Mouse (Mus musculus): ENCODE results near the gene Dus3l. TPM values are rescaled to one million over a fixed set of nuclear protein-coding genes. Genes with fewer than 3 reads are reported as not detected.

The Dus3l gene
- polyA plus RNA-seq, 1 experiment from 2014 or later: 50.0 TPM

DNA sequence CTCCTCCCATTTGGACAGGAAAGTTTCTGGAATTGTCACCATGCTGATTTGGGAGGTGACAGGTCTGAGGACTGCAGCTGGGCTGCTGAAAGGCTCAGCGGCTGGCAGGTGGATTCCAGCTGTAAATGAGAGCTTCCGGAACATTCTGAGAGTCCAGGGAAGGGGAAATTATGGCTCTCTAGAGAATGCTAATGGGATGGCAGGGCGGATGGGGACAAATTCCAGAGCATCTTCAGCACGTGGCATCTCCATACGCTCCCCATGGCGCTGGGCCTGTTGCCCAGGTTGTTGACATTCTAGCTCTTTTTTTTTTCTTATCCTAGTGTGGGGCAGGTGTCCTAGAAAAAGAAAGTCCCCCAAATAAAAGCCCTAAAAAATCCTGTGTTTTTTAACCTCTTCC lies 35.4 kb upstream of the Dus3l start:
- H3K27me3 ChIP-seq: no peaks in the 10 kb centered on the region
- H3K4me2 ChIP-seq: no peak overlapping the region
- 0 out of 2 replicates have a peak, but pooled peaks cover 3% of the 10 kb centered on the region for H3K9me3 ChIP-seq (replicated peaks)
- 49% methylated on average over 6 of the region's 6 CpGs for WGBS
- H3K36me3 ChIP-seq (ENCODE audit: poor library complexity, severe bottlenecking): peaks cover 9% of the 10 kb centered on the region
- no peak overlapping the region for H3K4me3 ChIP-seq
- no peak for ATAC-seq
- H3K4me1 ChIP-seq: peaks cover 29% of the 10 kb centered on the region
- no peak overlapping the region for H3K27ac ChIP-seq
- H3K9ac ChIP-seq: no peak overlapping the region

DNA sequence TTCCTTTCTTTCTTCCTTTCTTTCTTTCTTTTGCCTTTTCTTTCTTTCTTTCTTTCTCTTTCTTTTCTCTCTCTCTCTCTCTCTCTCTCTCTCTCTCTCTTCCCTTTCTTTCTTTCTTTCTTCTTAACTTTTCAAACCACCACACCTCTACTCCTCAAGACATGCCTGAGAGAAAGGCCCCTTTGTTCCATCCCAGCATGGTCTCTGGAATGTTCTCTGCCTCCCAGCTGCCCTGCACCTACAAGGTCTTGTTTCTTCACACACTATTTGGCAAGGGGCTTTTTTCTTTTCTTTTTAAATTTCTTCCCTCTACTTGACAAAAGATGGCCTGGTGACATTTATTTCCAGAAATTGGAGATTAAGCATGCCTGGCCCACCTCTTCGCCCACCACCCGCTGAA lies 34.9 kb upstream of the Dus3l start:
- Histone ChIP-seq H3K4me2 (no peak overlapping the region), H3K4me1 (peaks cover 29% of the 10 kb centered on the region), H3K27me3 (no peaks in the 10 kb centered on the region), H3K36me3 (ENCODE audit: poor library complexity, severe bottlenecking) (peaks cover 7% of the 10 kb centered on the region; the same call in 1 of the 2 replicates), H3K9ac (no peak overlapping the region), H3K27ac (no peak overlapping the region), H3K4me3 (no peak overlapping the region), H3K9me3 (replicated peaks) (0 out of 2 replicates have a peak, but pooled peaks cover 3% of the 10 kb centered on the region)
- 22% methylated on average over 2 of the region's 2 CpGs for WGBS
- ATAC-seq: no peak

DNA sequence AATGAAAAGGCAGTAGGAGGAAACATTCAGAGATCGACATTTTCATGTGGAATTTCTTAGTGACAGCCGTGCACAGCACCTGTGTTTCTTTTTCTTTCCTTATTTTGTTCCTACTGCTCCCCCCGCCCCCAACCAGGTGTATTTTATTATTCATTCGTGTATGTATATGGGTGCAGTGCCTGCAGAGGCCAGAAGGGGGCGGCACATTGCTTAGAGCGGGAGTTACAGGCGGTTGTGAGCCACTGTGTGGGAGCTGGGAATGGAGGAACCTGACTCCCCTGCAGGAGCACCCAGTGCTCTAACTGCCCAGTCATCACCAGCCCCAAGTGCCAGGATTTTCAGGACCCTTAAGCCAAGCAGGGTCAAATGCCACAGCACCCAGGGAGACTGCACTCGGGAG lies 28.0 kb upstream of the Dus3l start:
- WGBS: 43% methylated on average over 8 of the region's 8 CpGs
- no peak for ATAC-seq

DNA sequence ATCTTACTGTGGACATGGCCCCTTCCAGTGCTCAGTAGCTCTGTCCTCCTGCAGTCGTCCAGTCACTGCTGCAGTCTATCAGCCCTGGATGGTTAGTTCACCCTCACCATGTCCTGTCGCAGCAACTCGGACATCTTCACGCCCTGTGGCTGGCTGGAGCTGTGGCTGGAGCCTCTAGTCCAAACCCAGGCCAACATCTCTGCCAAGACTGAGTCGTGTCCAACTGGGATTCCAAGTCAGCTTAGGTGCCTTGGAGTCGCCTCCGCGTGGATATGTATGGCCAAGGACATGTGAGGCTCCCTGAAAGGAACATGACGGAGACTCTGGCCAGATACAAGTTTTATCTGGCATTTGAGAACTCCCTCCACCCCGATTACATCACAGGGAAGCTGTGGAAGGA lies 26.3 kb upstream of the Dus3l start:
- 0 out of 2 replicates have a peak, but pooled peaks cover 5% of the 10 kb centered on the region for H3K27me3 ChIP-seq
- H3K9me3 ChIP-seq (replicated peaks): no peaks in the 10 kb centered on the region
- H3K27ac ChIP-seq: no peak overlapping the region
- WGBS: 86% methylated on average over 10 of the region's 10 CpGs
- H3K9ac ChIP-seq: no peak overlapping the region
- H3K4me1 ChIP-seq: no peaks in the 10 kb centered on the region
- H3K4me2 ChIP-seq: no peak overlapping the region
- no peaks in the 10 kb centered on the region for H3K36me3 ChIP-seq (ENCODE audit: poor library complexity, severe bottlenecking)
- ATAC-seq: no peak
- H3K4me3 ChIP-seq: no peak overlapping the region

More for the DNA sequence above, 28.0 kb upstream of the Dus3l start:
- Histone ChIP-seq H3K4me3 (no peak overlapping the region), H3K9ac (no peak overlapping the region), H3K36me3 (ENCODE audit: poor library complexity, severe bottlenecking) (no peaks in the 10 kb centered on the region), H3K4me1 (no peaks in the 10 kb centered on the region), H3K4me2 (no peak overlapping the region), H3K27me3 (0 out of 2 replicates have a peak, but pooled peaks cover 5% of the 10 kb centered on the region), H3K27ac (no peak overlapping the region), H3K9me3 (replicated peaks) (no peaks in the 10 kb centered on the region)

DNA sequence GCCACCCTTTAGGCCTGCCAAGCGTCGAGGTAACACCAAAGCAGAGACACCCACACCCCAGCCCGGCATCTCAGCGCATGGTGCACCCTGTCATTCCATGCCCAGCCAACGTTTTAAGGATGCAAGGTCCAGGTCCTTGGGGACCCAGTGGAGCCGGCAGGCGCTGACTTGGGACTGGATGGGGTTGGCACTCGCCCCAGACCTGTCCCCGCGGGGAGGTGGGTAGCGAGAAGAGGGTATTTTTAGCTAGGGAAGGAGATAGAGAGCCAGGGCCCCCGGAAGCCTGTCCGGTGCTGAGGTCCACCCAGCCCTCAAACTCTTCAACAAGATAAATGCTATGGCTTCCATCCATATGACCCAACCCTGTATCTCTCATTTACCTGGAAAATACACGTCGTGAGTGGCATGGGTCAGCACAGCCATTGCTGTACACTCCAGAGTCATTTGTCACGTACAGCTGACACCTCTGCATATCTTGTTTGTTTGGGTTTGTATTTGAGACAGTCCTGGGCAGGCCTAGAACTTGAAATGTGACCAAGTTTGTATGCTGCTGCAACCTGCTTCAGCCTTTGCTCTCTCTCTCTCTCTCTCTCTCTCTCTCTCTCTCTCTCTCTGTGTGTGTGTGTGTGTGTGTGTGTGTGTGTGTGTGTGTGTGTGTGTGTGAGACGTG lies 24.3 kb upstream of the Dus3l start:
- Histone ChIP-seq H3K4me2 (no peak overlapping the region), H3K36me3 (ENCODE audit: poor library complexity, severe bottlenecking) (no peaks in the 10 kb centered on the region), H3K27ac (no peak overlapping the region), H3K4me3 (no peak overlapping the region), H3K27me3 (0 out of 2 replicates have a peak, but pooled peaks cover 5% of the 10 kb centered on the region), H3K9ac (no peak overlapping the region), H3K9me3 (replicated peaks) (no peaks in the 10 kb centered on the region), H3K4me1 (no peaks in the 10 kb centered on the region)
- WGBS: 82% methylated on average over 17 of the region's 17 CpGs
- ATAC-seq: no peak

DNA sequence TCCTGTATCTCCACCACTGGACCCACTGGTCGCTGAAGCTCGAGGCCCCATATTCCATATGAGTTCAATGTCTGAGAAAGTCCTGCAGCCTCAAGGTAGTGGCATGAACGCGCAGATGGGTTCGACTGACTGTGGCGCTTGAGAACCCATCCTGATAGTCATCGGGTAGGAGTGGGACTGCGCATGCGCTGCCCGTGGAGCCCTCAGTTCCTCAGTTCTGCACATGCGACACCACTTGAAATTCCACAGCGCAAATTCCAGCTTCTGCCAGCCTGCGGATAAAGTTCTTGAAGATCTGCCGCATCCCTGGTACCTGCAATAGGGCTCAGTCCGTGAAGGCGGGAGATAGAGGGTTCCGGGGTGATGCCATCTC lies 23.8 kb upstream of the Dus3l start:
- Histone ChIP-seq H3K36me3 (ENCODE audit: poor library complexity, severe bottlenecking) (no peaks in the 10 kb centered on the region), H3K9me3 (replicated peaks) (no peaks in the 10 kb centered on the region), H3K27ac (no peak overlapping the region), H3K4me3 (no peak overlapping the region), H3K27me3 (0 out of 2 replicates have a peak, but pooled peaks cover 5% of the 10 kb centered on the region), H3K4me1 (no peaks in the 10 kb centered on the region), H3K4me2 (no peak overlapping the region), H3K9ac (no peak overlapping the region)
- no peak for ATAC-seq
- 78% methylated on average over 17 of the region's 17 CpGs for WGBS

DNA sequence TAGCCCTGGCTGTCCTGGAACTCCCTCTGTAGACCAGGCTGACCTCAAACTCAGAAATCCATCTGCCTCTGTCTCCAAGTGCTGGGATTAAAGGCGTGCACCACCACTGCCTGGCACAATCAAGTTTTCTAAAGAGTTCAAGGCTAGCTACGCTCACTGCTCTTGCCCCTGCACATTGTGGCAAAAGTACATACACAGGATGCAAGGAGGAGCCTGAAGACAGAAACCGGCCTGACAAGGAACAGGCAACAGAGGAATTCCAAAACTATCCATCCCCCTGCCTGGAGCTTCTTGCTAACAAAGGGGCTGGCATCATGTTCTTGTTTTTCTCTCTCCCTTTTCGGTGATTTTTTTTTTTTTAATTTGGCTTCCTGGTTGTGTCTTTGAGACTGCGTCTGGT lies 20.4 kb upstream of the Dus3l start:
- Histone ChIP-seq H3K27me3 (peaks cover 6% of the 10 kb centered on the region; the same call in 1 of the 2 replicates), H3K9ac (no peak overlapping the region), H3K4me1 (no peaks in the 10 kb centered on the region), H3K36me3 (ENCODE audit: poor library complexity, severe bottlenecking) (no peaks in the 10 kb centered on the region), H3K4me2 (no peak overlapping the region), H3K27ac (no peak overlapping the region), H3K9me3 (replicated peaks) (no peaks in the 10 kb centered on the region), H3K4me3 (no peak overlapping the region)
- ATAC-seq: no peak
- 60% methylated on average over 5 of the region's 5 CpGs for WGBS

DNA sequence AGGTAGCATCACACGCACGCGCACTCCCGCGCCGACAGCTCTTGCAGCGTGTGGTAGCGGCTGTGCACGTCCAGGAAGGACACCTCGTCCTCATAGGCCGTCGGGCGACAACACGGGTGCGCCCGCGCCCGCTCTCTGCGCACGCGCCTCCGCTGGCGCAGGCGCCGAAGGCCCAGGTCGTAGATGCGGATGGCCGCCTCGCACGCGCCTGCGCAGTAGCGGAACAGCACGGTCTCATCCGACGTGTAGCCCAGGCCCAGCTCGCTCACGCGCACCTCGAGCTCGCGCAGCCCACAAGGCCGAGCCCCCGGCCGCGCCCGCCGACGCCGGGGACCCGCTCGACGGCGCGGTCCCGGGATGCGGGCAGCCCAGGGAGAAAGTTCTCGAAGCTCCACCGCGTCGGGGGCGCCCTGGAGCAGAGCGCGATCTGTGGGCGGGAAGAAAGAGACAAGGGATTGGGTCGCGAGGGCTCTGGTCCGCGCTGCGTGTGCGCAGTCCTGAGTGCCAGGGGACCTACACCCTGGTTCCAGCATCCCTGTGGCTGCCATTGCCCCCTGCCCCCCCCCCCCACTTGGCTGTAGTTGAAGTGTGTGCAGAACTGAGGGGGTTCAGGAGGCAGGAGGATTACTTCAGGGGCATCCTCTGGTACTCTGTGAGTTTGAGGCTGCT lies 13.0 kb upstream of the Dus3l start:
- Histone ChIP-seq H3K9ac (peak overlapping the region; percentile 7; the same call in 1 of the 2 replicates), H3K36me3 (ENCODE audit: poor library complexity, severe bottlenecking) (no peaks in the 10 kb centered on the region), H3K9me3 (replicated peaks) (no peaks in the 10 kb centered on the region), H3K4me3 (peak overlapping the region; percentile 27), H3K27me3 (peaks cover 75% of the 10 kb centered on the region), H3K4me1 (no peaks in the 10 kb centered on the region), H3K27ac (no peak overlapping the region), H3K4me2 (peak overlapping the region; percentile 52)
- WGBS: 27% methylated on average over 70 of the region's 71 CpGs
- ATAC-seq: peak; percentile 82

DNA sequence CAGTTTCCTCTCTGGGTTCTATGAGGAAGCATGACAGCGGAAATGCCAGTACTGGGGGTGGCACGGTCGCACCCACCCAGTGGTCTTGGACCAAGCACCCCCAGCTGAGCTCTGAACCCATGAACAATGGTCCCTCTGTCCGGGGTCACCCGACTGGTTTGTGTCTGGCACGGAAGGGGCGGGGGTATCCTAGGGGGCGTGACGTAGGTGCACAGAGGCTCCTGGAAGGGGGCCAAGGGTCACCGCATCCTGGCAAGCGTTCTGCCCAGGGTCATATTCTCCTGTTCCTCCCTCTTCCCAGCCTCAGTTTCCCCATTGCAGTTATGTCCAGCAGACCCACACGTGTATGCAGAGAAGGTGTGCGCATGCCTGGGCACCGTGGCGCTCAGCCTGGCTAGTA lies 11.1 kb upstream of the Dus3l start:
- H3K4me2 ChIP-seq: no peak overlapping the region; the same call in 1 of the 2 replicates
- H3K27me3 ChIP-seq: peaks cover 92% of the 10 kb centered on the region
- H3K27ac ChIP-seq: no peak overlapping the region
- H3K36me3 ChIP-seq (ENCODE audit: poor library complexity, severe bottlenecking): no peaks in the 10 kb centered on the region
- no peak for ATAC-seq
- no peaks in the 10 kb centered on the region for H3K9me3 ChIP-seq (replicated peaks)
- 20% methylated on average over 14 of the region's 15 CpGs for WGBS
- peaks cover 18% of the 10 kb centered on the region for H3K4me1 ChIP-seq
- H3K9ac ChIP-seq: no peak overlapping the region
- H3K4me3 ChIP-seq: no peak overlapping the region

DNA sequence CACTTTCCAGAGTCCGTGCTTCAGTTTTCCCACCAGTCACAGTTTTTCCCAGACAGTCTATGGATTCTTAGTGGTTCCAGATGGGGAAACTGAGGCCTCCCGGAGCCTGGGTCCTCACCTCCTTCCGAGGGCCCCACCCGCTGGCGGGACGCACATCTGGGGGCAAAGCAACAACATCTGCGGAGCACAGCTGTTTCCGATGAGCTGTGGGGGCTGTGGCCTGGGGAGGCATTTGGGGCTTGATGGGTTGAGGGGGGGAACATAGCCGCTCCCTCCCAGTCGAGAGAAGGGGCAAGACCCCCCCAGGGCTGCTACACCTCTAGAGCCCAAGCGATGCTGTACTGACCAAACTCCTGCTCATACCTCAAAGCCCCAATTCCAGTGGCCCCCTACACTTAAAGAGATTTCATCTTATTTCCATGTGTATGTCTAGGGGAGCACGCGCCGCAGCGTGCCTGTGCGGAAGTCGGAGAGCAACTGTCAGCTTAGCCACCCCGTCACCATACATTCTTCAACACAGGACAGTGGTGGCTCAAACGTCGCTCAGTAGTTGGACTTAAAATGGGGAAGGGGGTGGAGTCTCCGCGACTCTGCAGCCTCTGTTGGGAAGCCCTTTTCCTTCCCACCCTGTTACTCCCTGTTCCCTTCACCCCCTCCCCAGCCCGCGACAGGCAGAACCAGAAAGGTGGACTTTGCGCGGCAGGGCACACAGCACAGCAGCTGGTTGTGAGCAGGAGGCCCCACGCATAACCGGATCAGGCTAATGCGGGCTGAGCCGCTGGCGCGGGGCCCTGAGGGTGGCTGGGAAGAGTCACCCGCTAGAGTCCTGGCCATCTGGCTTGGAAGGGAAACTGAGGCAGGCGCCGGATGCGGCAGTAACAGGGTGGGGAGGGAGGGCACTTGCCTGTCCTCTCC lies 10.0 kb upstream of the Dus3l start:
- peaks cover 96% of the 10 kb centered on the region for H3K27me3 ChIP-seq
- H3K9me3 ChIP-seq (replicated peaks): no peaks in the 10 kb centered on the region
- H3K4me2 ChIP-seq: no peak overlapping the region
- H3K4me1 ChIP-seq: peaks cover 18% of the 10 kb centered on the region
- WGBS: 16% methylated on average over 36 of the region's 36 CpGs
- no peak overlapping the region for H3K9ac ChIP-seq
- H3K36me3 ChIP-seq (ENCODE audit: poor library complexity, severe bottlenecking): no peaks in the 10 kb centered on the region
- ATAC-seq: no peak
- no peak overlapping the region for H3K4me3 ChIP-seq
- H3K27ac ChIP-seq: no peak overlapping the region

DNA sequence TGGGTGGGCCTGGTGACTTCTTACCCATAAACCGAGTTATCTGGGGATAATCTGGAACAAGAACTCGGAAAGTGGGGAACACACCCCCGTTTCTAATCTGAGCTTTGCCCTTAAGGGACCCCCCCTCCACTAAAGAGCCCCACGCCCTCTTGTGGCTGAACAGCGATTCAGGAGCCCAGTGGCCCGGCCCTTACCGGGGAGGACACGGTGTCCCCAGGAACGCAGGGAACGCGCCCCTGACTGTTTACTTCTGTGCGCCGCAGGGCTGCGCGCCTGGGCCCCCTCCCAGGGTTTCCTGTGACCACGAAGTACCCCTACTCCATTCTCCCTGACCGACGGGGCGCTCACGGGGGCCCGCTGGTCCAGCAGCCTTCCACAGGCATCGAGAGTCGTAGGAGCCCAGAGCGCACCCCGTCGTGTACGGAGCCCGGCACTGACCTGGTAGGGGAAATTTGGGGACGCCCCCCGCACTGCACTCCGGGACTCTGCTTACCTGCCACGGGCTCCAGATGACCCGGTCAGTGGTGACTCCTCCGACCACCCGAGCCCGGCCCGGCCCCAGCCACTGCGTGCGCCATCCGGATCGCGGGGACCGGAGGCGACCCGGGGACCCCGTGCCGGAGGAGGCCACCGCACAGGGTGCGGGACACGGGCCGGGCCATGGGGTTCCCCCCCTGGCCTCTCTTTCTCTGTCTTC lies 7.7 kb upstream of the Dus3l start:
- Histone ChIP-seq H3K36me3 (ENCODE audit: poor library complexity, severe bottlenecking) (no peaks in the 10 kb centered on the region), H3K9ac (peak overlapping the region; percentile 58), H3K4me3 (peak overlapping the region; percentile 41), H3K4me1 (peaks cover 21% of the 10 kb centered on the region), H3K9me3 (replicated peaks) (no peaks in the 10 kb centered on the region), H3K4me2 (peak overlapping the region; percentile 80), H3K27me3 (peaks cover 88% of the 10 kb centered on the region), H3K27ac (no peak overlapping the region)
- peak; percentile 14 for ATAC-seq
- 1% methylated on average over 51 of the region's 51 CpGs for WGBS

All from forebrain, embryonic 13.5 days (tissue).